Mouse (Mus musculus) spleen, adult 12 weeks (tissue): ENCODE measurements around the gene Spop.
A peak's percentile ranks its signal among the peaks of the same experiment; 100 is the strongest.
"Not testable (repeated sequence)": the region's sequence is repeated elsewhere in the genome, so short reads cannot be mapped to it uniquely, and the experiment has no call there.

Experiments used
- DNase-seq: peaks from one replicate; pipeline ENCODE4 v3.0.0; 2022; ENCODE audit warnings: low spot score

The Spop gene

DNA sequence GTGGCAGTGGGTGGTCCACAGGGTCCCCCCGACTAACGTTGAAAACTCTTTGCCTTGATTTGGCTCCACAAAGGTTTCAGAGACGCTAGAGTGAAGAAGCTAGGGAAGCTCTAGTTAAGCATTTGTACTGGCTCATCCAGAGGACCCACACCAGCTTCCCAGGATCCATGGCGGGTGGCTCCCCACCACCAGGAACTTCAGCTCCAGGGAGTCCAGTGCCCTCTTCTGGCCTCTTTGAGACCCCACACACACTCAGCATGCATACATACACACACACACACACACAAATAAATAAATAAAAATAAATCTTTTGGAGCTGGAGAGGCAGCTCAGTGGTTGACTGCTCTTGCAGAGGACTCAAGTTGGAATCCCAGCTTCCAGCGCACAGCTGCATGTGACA is 84.0 kb downstream of the Spop start:
- DNase-seq = no peak

DNA sequence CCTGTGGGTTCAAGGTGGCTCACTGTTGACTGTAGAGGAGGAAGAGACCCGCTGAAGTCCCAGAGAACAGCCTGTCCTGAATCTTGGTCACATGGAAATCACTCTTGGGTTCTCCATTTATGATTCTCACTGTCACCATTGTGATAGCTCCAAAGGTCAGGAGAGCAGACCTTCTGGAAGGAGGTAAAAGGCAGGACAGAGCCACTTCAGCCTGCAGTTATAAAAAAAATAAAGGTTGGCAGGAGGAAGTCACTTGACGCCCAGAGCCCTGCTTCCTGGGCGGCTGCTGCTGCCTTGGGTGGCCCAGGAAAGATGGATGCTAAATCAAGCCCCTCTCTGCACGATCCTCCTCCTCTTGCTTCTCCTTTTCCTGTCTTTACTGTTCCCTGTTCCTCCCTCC is 86.5 kb downstream of the Spop start:
- DNase-seq = no peak

DNA sequence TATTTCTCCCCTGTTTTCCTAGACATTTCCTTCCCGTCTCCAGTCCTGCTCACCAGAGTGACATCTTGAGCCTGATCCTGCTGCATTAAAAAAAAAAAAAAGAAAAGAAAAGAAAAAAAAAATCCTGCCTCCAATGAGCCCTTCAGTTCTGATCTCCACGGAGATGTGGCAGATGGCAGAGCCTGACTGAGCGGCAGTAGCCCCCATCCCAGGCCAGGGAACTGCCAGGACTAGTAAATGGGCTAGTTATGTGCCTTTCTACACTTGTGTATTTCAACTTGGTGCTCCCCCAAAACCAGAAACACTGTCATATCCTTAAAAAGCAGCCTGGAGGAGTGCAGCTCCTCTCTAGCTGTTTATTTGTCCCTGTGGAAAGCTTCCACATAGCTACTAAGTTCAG is 87.0 kb downstream of the Spop start:
- DNase-seq = no peak

DNA sequence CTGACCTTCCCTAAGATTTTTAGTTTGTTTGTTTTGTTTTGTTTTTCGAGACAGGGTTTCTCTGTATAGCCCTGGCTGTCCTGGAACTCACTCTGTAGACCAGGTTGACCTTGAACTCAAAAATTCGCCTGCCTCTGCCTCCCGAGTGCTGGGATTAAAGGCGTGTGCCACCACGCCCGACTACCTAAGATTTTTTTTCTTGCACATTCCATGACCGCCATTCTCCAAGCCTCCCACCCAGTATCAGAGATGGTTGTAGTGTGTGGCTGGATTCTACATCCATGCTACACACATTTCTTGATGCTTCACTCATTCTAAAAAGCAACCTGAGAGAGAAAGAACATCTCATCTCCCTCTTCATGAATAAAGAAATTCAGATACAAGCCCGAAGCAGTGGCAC is 87.9 kb downstream of the Spop start:
- not testable (repeated sequence) for DNase-seq

DNA sequence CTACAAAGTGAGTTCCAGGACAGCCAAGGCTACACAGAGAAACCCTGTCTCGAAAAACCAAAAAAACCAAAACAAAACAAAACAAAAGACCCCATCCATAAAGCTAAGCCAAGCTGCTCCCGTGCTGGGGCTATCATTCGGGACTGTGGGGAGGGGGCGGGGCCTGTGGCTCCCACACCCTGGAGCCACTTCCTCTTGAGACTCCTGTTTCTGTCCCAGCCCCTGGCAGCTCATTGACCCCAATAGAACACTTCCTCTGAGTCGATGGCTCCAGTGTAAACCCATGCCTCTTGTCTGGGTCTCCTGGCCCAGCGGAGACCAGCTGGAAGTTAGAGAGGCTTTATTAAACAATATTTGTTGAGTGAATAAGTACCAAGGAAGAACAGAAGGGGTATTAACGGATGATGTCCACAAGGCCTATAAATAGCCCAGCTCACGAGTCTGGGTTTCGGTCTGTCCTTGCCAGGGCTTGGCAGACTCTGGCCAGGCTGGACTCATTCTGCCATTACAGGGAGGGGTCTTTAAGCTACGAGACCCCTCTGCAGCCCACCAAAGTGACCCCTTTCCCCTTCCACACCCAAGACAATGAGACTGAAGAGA is 89.8 kb downstream of the Spop start:
- no peak for DNase-seq

DNA sequence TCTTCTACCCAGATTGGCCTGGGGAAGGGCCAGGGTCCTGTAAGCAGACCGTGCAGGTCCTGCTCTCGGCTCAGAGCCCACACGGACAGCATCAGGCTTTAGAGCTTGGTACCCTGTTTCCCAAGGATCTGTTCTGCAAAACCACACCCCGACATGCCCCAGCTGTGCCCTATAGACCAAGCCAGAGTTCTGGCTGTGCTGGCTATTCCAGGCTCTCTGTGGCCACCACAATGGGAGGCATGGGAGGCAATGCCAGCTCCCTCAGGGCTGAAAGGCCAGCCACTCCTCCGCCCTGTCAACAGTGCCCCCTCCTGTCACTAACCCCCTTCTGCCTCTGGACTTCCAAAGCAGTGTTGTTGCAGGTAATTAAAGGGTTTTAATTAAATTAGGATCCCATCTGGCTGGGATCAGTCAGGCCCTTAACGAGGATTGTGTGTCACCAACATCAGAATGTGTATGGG is 90.4 kb downstream of the Spop start:
- no peak for DNase-seq

DNA sequence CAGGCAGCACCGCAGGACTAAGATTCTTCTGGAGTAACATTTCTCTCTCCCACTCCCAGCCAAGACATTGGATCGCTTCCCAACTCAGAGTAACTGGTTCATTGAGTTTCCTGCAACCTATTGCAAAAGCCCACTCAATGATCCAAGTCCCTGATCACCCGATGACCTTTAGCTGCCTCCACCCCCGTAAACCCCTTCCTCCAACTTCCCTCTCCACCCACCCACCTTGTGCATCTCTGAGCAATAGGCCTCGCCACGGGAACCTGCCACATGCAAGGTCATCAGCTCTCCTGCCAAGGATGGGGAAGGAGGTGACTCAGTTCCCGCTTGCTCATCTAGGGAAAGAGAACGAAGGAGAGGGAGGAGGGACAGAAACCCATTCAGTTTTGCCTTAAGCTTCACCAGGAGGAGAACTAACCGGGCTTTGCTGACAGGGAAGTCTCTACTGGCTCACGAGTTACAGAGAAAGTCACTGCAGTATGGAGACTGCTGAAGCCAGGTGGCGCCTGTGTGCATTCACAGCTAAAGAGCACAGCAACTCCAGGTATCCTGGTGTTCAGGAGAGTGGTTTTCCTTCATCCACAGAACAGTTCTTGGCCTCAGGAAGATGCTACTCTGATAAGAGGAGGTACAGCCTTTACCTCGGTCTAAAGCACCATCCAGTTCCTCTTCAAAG is 93.3 kb downstream of the Spop start:
- DNase-seq = no peak

DNA sequence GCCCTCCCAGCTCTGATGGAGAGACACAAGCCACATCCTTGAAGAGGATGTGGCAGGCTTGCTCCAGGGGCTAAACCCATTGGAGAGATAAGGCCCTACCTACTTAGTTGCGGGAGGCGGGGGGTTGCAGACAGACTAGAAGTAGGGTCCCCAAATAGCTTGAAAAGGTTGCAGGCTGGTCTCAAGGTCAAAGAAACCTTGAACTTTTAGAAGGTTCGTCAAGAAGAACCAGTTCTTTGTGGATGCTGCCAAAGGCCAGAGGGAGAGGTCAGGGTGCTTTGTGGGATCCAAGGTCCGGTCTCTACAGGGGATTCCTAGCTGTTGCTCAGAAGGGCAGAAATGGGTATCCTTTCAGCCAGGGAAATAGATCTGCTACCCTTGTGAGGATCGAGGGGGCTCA is 93.9 kb downstream of the Spop start:
- no peak for DNase-seq

DNA sequence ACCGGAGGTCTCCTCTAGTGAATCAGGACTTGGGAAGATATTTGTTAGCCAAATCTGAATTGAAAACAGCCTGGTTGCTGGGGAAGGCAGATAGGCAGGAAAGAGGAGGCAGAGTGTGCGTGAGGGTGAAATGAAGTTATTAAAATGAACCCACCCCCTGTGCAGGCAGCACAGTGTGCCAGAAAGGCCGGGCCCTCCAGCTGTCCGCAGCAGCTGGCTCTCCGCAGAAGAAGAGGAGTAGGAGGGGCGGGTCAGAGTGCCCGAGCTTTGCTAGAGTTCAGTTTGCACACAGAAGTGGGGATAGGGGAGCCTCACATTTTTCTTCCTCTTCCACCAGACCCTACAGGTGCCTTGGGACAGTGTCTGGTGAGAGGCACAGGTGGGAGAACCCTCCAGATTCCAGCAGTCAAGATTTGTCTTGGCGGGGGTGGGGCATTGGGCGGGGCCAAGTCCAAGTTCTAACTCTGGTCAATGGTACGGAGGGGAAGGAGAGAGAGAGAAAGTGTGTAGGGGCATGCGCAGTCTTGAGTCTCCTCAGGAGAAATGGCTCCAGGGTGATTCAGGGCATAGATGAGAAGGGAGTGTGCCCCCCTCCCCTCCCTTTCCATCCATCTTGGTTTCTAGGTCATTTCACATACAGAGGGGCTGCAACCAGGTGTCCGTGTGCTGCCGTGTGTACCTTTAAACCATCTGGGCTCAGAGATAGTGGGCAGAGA is 94.5 kb downstream of the Spop start:
- no peak for DNase-seq

DNA sequence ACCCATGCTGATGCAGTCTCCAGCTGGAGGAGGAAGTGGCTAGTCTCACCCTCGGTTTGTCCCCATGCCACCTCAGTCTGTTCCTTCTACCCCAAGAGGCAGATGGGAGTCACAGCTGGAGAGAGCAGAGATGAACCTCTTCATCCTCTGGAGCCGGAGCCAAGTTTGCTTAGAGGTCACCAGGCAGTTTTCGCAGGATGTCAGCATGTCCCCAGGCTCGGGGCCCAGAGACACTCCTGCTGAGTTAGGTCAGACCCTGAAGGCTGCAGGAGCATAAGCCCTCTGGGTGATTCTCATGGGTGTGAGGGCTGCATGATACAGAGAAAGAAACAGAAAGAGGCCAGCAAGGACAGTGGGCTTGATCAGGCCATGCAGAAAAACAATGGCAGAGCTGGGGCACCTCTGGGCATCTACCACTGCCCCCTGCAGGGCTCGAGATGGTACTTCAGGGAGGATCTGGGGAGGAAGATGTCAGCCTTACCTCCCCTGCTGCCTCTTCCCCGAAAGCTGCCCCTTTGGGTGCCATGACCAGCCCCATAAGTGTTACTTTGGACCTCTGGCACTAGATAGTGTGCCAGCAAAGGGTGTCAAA is 95.3 kb downstream of the Spop start:
- DNase-seq = no peak

DNA sequence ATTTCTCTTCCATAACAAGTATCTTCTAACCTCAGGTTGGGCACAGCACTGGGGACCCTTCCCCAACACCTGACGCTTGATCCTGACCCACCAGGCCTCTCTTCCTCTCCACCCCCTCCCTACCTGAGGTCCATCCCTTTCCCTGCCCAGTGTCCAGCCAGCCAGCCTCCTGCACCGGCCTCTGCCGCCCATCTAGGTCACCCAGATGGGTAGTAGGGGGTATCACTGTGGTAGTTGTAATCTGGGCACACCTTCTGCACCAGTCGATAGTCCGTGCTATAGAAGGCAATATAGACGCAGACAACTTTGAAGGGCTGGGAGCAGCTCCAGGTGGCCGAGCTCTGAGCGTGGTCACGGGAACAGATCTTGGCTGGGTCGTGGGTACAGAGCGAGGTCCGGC is 96.8 kb downstream of the Spop start:
- no peak for DNase-seq

DNA sequence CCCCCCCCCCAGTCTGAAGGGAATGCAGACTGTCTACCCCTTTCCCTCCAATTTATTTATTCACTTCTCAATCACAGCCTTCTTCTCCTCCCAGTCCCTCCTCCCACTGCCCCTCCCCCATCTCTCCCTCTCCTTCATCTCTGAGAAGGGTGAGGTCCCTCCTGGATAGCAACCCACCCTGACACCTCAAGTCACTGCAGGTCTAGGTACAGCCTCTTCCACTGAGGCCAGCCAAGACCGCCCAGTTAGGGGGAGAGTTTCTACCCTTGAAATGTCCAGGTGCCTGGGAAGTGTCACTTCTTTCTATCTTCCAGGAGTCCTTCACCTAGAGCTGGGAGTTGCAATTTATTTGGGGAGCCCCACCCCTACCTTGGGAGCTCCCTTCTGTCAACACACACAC is 98.0 kb downstream of the Spop start:
- no peak for DNase-seq

DNA sequence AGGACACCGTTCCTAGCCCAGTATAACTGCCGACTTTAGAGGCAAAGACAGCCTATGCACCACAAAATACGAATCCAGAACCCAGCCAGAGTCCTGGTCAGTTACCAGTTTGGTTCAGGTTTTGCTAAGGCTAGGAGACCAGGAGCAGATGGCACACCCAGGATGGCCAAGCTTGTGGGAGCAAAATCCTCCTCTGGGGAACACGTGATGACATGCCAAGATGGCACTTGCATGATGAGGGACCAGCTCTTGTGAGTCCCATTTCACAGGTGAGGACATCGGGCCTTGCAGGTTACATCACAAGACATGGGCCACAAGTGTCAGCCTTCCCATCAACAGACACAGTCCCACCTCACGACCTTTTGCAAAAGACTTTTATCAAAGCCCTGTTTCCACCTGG is 98.5 kb downstream of the Spop start:
- no peak for DNase-seq

DNA sequence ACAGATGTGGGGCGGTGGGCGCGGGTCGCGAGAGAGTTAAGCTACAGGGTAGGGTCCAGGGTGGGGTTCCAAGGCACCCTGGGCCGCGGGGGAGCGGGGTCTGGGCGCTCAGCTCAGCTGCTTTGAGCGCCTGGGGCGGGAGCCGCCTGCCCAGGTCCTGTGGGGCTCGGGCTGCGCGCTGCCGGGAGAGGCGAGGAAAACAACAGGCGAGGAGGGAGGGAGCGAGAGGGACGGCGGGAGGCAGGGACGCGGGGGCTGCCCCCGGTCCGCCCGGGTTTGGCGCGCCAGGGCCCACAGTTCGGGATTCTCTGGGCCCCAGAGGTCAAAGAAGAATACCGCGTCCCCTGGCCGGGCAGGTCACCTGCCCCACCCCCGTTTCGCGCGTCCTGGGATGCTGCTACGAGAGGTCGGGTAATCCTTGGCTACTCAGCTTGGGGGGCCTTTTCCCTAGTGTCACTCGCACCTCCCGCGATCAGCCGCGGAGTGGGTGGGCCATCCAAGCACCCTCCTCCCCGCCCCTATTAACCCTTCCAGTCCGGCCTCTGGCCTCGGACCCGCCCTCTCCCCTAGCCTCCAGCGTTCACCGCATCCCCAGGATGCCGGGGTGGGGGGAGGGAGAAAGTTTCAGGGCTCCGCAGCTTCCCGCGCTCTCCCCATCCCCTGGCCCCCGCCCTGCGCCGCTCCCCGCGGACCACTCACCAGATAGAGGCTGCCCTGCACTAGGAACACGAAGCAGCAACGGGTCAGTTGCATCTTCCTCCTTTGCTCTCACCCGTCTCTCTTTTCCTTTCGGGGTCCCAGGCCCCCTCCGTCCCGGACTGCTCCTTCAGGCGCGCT is 99.8 kb downstream of the Spop start:
- DNase-seq = no peak

DNA sequence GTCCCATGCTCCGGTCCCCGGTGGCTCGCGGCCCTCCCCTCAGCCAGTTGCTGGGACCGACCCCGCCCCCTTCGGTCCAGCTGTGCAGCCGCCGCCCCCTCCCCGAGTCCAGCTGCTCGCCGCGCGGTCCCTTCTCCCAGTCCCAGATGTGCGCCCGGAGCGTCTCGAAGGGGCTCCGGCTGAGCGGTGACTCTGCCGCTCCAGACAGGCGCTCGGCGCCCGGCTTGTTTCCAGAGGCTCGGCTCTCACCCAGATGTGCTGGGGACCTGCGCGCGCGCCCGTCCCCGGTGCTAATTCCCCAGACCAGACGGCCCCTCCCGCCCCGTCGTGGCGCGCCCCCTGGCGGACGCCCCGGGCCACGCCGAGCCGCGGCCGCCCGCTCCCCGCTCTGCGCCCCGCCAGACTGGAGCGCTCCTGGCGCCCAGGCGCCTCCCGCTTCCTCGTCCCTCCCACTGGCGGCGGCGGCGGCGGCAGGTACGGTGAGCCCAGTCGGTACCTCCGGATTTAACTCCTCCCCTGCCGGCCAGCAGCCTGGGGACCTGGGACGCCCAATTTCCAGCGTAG is 100.5 kb downstream of the Spop start, which contains the start of gene Nxph3:
Gene Nxph3, minus strand, starts transcription at position 273 of the 564 bp plus-strand sequence.
- peak; percentile 35 for DNase-seq

DNA sequence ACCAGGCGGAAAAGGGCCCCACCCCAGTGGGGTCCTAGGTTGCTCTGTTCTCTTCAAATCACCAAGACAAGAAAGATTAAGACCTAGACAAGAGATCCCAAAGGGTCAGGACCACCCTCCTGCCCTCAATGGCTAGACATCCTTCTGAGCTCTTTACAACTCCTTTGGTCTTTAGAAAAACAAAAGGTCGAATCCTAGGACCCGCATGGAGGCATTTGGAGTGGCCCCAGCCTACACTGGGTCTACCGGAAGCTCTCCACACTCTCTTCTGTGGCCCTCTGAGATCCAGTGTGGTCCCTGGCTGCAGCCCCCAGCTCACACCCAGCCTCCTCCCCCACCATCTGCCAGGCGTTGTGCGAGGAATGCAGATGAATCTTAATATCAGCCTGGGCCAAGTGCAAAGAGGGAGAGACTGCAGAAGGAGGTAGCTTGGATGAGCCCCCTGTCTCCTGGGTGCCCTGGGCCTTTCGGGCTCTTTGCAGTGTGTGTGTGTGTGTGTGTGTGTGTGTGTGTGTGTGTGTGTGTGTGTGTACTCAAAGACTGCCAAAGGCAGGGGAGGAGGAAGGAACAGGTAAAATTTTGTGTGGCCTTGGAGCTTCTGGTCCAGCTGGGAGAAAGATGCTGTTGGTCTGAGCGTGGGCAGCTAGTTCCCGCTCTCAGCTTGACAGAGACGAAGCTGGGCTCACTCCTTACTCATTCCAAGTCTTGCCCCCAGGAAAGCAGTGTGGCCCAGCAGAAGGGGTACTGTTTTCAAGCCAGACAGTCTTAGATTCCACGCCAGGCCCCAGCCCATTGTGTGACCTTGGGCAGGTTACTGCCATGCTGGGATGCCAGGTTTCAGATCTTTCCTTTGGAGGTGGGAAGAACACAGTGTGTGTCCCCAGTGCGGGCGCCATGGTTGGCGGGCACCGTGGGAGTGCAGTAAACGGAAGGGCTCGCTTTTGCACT is 101.8 kb downstream of the Spop start:
- no peak for DNase-seq

DNA sequence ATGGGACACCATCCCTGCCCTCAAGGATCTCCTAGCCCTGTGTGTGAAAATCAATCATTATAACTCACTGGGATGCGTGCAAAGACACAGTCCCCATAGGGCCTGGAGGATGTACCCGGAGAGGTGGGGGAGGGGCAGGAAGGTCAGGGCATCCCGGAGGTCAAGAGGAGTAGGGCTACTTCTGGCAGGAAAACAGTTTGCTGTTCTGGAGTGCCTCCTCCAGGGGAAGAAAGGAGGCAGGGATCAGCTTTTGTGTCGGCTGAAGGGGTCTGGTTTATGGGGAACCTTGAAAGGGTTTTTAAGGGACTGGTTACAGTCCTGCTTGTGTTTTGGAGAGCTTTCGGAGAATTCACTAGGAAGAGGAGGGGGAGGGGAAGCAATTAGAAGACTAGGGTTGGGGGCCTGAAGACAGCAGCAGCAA is 102.6 kb downstream of the Spop start:
- no peak for DNase-seq

DNA sequence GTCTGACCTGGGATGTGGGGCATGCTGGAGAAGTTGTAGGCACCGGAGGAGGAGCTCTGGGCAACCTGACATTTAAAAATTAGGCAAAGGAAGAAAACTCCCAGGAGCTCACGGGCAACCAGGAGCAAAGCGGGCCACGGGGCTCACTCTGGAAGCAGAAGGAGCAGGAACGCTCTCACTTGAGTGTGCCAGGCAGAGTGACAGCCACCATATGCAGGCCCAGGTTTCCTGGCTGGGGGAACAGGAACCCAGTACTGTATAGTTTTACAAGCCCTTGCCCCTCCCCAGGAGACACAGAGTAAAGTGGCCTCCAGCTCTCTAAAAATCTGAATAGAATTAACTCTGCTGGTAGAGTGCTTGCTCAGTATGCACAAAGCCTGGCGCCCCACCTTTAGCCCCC is 103.3 kb downstream of the Spop start:
- DNase-seq = no peak

DNA sequence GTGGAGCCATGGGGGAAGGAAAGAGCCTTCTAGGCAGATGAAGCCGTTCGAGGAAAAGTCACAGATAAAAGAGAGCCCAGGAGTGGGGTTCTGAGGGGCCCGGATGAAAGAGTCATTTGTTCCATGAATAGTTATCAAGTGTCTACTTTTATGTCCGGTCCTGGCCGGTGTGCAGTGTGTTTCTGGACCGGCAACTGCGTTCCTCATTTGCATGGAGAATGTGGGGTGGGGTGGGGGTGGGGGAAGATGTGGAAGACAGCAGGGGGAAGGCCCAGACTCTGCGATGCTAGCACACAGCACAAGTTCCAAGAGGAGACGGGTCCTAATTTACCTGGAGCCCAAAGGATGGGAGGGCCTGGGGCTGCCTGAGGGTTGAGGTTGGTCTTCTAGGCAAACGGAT is 105.4 kb downstream of the Spop start:
- no peak for DNase-seq

DNA sequence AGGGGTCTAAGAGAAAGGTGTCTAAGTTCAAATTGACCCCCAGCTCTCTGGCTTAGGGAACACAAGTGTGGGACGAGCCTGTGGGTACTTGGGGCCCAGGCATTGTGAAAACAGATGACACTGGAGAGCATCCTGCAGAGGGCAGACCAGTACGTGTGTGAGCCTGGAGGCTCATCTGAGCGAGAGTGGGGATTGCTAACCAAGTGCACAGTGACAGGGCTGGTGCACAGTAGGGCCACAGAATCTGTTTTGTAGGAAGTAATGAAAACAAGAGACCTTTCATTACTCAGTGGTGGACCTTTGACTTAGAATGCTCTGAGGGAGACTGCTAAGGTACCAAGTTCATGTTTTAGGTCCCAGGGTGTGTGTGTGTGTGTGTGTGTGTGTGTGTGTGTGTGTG is 106.1 kb downstream of the Spop start:
- no peak for DNase-seq
